Mouse (Mus musculus) lung, adult 2 months (tissue): Measurements from ENCODE around the gene Tmem185b. TPM values are rescaled to one million over a fixed set of nuclear protein-coding genes. Genes with fewer than 3 reads are reported as not detected.

ENCODE experiments used
- DNase-seq: peaks from one replicate; pipeline ENCODE4 v3.0.0; 2022
- H3K4me1 ChIP-seq: fragments of 200-500 bp; 2 replicates; pipeline ENCODE4 v1.6.1; 2011; ENCODE audit warnings: low read length; ENCODE audit not compliant: control insufficient read depth, insufficient read depth
- H3K4me3 ChIP-seq: fragments of 200-500 bp; replicated peaks from 2 replicates; pipeline ENCODE3; 2011; ENCODE audit warnings: low read depth, mild to moderate bottlenecking, control low read depth, low read length; ENCODE audit errors: extremely low read depth
- CTCF ChIP-seq: fragments of 200-500 bp; IDR thresholded peaks from 2 replicates; pipeline ENCODE4 v1.5.1; 2011; ENCODE audit warnings: mild to moderate bottlenecking, low read length, control low read depth; ENCODE audit not compliant: insufficient read depth
- POLR2A ChIP-seq: fragments of 200-500 bp; IDR thresholded peaks from 2 replicates; pipeline ENCODE4 v1.6.1; 2011; ENCODE audit warnings: low read depth, mild to moderate bottlenecking, control low read depth, low read length, borderline replicate concordance; ENCODE audit errors: extremely low read depth
- WGBS: fragments of 180-500 bp; shearing (Covaris S2); methylation state at CpG from one replicate; pipeline ENCODE4 v1.1.7; 2018; 5-methylcytosine and 5-hydroxymethylcytosine counted together
- polyA plus RNA-seq: library from polyadenylated mRNA; depleted of rRNA; stranded (reverse); fragments of >200 nt; gene quantifications from 2 replicates; pipeline ENCODE4 v1.2.3, GENCODE M21; 2012

Gene Tmem185b
- polyA plus RNA-seq, 1 experiment = 20.6 TPM

DNA sequence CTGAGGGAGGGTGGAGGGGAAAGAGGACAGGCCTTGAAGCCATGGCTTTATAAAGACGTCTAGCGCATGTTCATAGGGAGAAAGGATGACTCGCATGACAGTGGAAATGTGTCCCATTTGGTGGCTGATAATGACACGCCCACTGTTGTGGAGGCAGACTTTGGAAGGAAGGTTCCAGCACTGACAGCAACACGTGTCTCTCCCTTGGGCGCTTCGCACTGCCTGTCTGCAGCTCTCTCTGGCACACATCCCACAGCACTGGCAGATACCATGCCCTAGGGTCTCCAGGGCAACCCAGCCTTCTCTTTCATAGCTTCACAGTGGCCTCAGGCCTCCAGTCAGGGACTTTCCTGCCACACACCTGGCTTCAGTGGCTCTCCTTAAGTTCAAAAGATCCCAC is 7.9 kb upstream of the Tmem185b start:
- TF ChIP-seq CTCF (no peak), POLR2A (no peak)
- no peak overlapping the region for H3K4me3 ChIP-seq
- no peaks in the 10 kb centered on the region for H3K4me1 ChIP-seq
- 75% methylated on average over 7 of the region's 7 CpGs for WGBS
- no peak for DNase-seq

- Histone ChIP-seq H3K4me1 (no peaks in the 10 kb centered on the region), H3K4me3 (no peak overlapping the region)
- TF ChIP-seq CTCF (no peak), POLR2A (no peak)
- no peak for DNase-seq
Measured at GRCm38 (mm10) chr1:119518786-119519185, 7.2 kb upstream of the Tmem185b start.

- TF ChIP-seq CTCF (no peak), POLR2A (no peak)
- WGBS = 86% methylated on average over 6 of the region's 6 CpGs
- Histone ChIP-seq H3K4me3 (no peak overlapping the region), H3K4me1 (no peaks in the 10 kb centered on the region)
- no peak for DNase-seq
Measured at GRCm38 (mm10) chr1:119519286-119519685, 6.7 kb upstream of the Tmem185b start.

- peaks cover 6% of the 10 kb centered on the region for H3K4me1 ChIP-seq
- WGBS = 51% methylated on average over 2 of the region's 2 CpGs
- DNase-seq = no peak
- TF ChIP-seq POLR2A (no peak), CTCF (no peak)
- H3K4me3 ChIP-seq = no peak overlapping the region
Measured at GRCm38 (mm10) chr1:119521029-119521428, 4.9 kb upstream of the Tmem185b start.

DNA sequence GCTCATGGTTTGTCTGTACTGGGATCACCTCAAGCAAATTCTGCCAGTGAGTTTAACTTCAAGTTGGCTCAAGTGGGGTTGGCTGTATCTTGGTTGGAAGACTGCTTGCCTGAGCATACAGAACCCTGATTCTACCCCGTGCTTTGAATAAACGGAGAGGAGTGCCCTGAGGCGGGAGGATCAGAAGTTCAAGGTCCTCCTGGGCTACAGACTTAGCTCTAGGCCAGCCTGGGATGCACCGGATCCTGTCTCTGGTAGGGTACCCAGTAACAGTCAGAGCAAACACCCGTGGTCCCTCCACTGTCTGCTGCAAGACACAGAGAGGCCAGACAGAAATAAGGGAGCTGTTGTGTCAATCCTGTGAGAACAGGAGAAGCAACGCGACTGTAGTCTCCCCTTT is 4.3 kb upstream of the Tmem185b start:
- DNase-seq = no peak
- no peak overlapping the region for H3K4me3 ChIP-seq
- WGBS = 66% methylated on average over 7 of the region's 7 CpGs
- H3K4me1 ChIP-seq = peaks cover 9% of the 10 kb centered on the region
- no peak for TF ChIP-seq CTCF
- no peak for TF ChIP-seq POLR2A

DNA sequence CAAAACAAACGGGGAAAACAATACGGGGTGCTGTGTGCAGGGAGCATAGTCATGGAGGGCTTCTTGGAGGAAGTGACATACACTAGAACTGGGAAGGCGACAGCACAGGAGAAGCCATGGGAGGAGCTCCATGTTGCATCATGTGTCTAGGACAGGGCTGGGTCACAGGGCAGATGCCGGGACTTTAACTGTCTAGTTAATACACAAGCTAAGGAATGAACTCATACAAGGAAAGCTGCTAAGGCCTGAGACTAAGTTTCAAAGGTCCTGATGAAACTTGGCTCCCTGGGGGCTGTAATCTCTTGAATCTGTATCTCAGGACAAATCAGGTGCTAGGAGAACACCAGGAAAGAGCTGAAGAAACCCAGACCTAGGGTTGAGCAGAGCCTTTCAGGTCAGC is 3.2 kb upstream of the Tmem185b start:
- H3K4me3 ChIP-seq = no peak overlapping the region
- H3K4me1 ChIP-seq = peaks cover 13% of the 10 kb centered on the region
- no peak for DNase-seq
- TF ChIP-seq CTCF (no peak), POLR2A (no peak)
- WGBS = 73% methylated on average over 4 of the region's 4 CpGs

- 95% methylated on average over 7 of the region's 7 CpGs for WGBS
Measured at GRCm38 (mm10) chr1:119523369-119523768, 2.6 kb upstream of the Tmem185b start.

GRCm38 (mm10) chr1:119523826-119524225 is 2.1 kb upstream of the Tmem185b start:
- no peak for DNase-seq
- H3K4me1 ChIP-seq = peaks cover 13% of the 10 kb centered on the region
- H3K4me3 ChIP-seq = no peak overlapping the region
- 93% methylated on average over 7 of the region's 7 CpGs for WGBS
- TF ChIP-seq POLR2A (no peak), CTCF (no peak)

More at GRCm38 (mm10) chr1:119523369-119523768, 2.6 kb upstream of the Tmem185b start:
- Histone ChIP-seq H3K4me3 (no peak overlapping the region), H3K4me1 (peaks cover 13% of the 10 kb centered on the region)
- DNase-seq = no peak
- TF ChIP-seq CTCF = no peak
- TF ChIP-seq POLR2A = no peak

- Histone ChIP-seq H3K4me1 (peaks cover 13% of the 10 kb centered on the region), H3K4me3 (no peak overlapping the region)
- TF ChIP-seq POLR2A = no peak
- no peak for TF ChIP-seq CTCF
- 6% methylated on average over 5 of the region's 5 CpGs for WGBS
- DNase-seq = no peak
Measured at GRCm38 (mm10) chr1:119525004-119525444, 936 bp upstream of the Tmem185b start.

- 67% methylated on average over 13 of the region's 13 CpGs for WGBS
- no peak for TF ChIP-seq POLR2A
- no peak for TF ChIP-seq CTCF
- no peak for DNase-seq
- Histone ChIP-seq H3K4me1 (peaks cover 7% of the 10 kb centered on the region; the same call in 1 of the 2 replicates), H3K4me3 (no peak overlapping the region)
Measured at GRCm38 (mm10) chr1:119530941-119531340, 5.0 kb downstream of the Tmem185b start.
